Mouse (Mus musculus): ENCODE measurements around the gene Socs3. TPM values are rescaled to one million over a fixed set of nuclear protein-coding genes. Genes with fewer than 3 reads are reported as not detected.

Gene Socs3
- polyA plus RNA-seq (2021) = 171 TPM

- POLR2A ChIA-PET = interaction anchor here (0.8 to 4.7 kb wide), 10 partner anchors 9 to 55 kb away, joined by 3 to 51 read pairs (median 8); partner anchors contain the start of gene Pgs1
- H3K27me3 ChIP-seq = no peaks in the 10 kb centered on the region
- ATAC-seq (peak; percentile 29), DNase-seq (ENCODE audit: low read depth, low spot score) (no peak)
- no peak for TF ChIP-seq CTCF (IDR thresholded peaks at IDR 0.05)
- in situ Hi-C loops (cut with MboI; ENCODE audit: low pct_unique_long_range_greater_than_20kb) = loop anchor here (5.0 to 25.0 kb wide), 4 partner anchors 42 to 858 kb away; partner anchors contain the start of gene Sec14l1
- CTCF ChIA-PET = interaction anchor here (0.9 to 2.8 kb wide), 18 partner anchors 9 to 98 kb away, joined by 3 to 30 read pairs (median 4); partner anchors contain the start of gene Pgs1
Measured at GRCm38 (mm10) chr11:117969945-117970872, at the start of gene Socs3. Socs3 (minus strand) TSS chr11:117970047.

GRCm38 (mm10) chr11:118018328-118018727, 48.5 kb upstream of the Socs3 start:
- no peak for ATAC-seq
- ChIA-PET POLR2A (interaction anchor here (1.1 kb wide), 1 partner anchor 31 kb away, joined by 3 read pairs; no protein-coding TSS in a partner anchor), CTCF (interaction anchor here (1.0 to 2.2 kb wide), 5 partner anchors 8 to 49 kb away, joined by 4 to 10 read pairs (median 5); partner anchors contain the start of gene Socs3)
- in situ Hi-C loops (cut with MboI; ENCODE audit: low pct_unique_long_range_greater_than_20kb) = no loop called here
- no peak for TF ChIP-seq CTCF (IDR thresholded peaks at IDR 0.05)
- H3K27me3 ChIP-seq = no peaks in the 10 kb centered on the region
- no peak for DNase-seq (ENCODE audit: low read depth, low spot score)

GRCm38 (mm10) chr11:118015381-118016145, 45.7 kb upstream of the Socs3 start:
- in situ Hi-C loops (cut with MboI; ENCODE audit: low pct_unique_long_range_greater_than_20kb) = no loop called here
- CTCF ChIA-PET = interaction anchor here (0.9 to 2.0 kb wide), 3 partner anchors 8 to 41 kb away, joined by 3 to 8 read pairs (median 3); no protein-coding TSS in a partner anchor

DNA sequence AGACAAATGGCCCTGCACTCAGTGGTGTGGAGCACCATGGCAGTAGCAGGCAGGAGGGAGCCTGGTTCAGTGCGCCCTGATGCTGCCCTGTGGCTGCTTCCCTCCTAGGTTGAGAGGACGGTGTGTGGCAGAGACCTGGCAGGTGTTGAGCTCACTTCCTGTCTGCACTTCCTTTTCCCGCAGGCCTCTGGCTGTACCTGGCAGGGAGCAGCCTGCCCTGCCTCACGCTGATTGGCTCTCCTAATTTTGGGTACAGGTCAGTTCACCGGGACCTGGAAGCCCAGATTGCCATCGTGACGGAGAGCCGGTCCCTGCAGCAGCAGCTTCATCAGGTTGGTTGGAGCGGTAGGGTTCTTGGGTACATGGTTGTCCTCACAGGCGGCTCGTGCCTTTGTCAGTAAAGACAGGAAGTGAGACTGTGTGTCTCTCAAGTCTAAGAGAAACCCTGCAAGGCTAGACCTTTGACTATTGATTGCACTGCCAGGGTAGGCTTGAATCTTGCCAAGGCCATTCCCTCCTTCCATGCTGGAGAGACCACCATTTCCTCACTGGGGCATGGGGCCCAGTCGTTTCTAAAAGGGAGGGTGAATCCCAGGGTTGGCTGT, 44.6 kb upstream of the Socs3 start:
- in situ Hi-C loops (cut with MboI; ENCODE audit: low pct_unique_long_range_greater_than_20kb) = loop anchor here (5.0 kb wide), 1 partner anchor 47 kb away; no protein-coding TSS in a partner anchor
- DNase-seq (ENCODE audit: low read depth, low spot score) = no peak
- ATAC-seq = no peak
- CTCF ChIA-PET = interaction anchor here (0.9 to 2.0 kb wide), 5 partner anchors 8 to 40 kb away, joined by 3 to 8 read pairs (median 3); no protein-coding TSS in a partner anchor
- no peak for TF ChIP-seq CTCF (IDR thresholded peaks at IDR 0.05)
- H3K27me3 ChIP-seq = no peaks in the 10 kb centered on the region
- POLR2A ChIA-PET = interaction anchor here (0.9 to 8.3 kb wide), 3 partner anchors 10 to 46 kb away, joined by 3 to 51 read pairs (median 6); partner anchors contain the start of gene Socs3

More at GRCm38 (mm10) chr11:118015381-118016145, 45.7 kb upstream of the Socs3 start:
- no peak for ATAC-seq
- DNase-seq (ENCODE audit: low read depth, low spot score) = no peak
- POLR2A ChIA-PET = interaction anchor here (1.2 to 8.3 kb wide), 5 partner anchors 21 to 47 kb away, joined by 3 to 51 read pairs (median 7); partner anchors contain the start of genes Pgs1 and Socs3
- no peaks in the 10 kb centered on the region for H3K27me3 ChIP-seq
- no peak for TF ChIP-seq CTCF (IDR thresholded peaks at IDR 0.05)

DNA sequence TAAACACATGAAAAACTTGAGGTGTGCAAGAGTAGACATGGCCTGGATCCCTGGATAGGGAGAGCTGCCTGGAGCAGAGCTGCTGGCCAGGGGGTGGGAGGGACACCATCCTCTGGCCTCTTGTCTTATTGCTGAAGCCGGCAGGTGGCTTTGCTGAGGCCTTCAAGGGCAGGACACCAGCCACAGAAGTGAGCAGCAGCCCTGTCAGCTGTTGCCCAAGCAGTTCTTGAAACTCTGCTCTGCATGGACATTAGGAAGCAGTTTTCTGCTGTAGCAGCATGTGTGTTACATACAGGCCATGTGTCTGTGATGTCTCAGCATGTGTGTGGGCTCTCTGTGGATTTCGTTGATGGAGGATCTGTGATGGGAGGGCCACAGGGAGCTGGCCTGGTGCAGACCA, 43.5 kb upstream of the Socs3 start:
- in situ Hi-C loops (cut with MboI; ENCODE audit: low pct_unique_long_range_greater_than_20kb) = loop anchor here (5.0 kb wide), 1 partner anchor 46 kb away; no protein-coding TSS in a partner anchor
- CTCF ChIA-PET = interaction anchor here (1.2 to 2.9 kb wide), 4 partner anchors 9 to 43 kb away, joined by 3 to 18 read pairs (median 4); partner anchors contain the start of gene Socs3

DNA sequence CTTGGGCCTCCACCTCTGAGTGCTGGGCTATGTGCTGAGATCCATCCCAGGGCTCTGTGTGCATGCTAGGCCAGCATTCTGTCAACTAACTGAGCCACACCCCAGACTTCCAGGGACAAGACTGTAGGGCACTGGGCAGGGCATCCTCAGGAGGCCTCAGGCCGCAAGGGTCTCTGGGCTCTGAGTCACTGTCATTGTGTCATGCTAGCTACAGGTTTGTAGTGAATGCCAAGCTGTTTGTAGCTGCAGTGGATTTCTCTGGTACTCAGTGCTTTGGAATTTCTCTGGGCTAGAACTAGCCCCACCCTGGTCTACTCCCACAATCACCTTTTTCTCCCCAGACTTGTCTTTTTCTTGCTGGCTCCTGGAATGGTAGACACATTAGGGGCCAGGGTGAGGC, 42.7 kb upstream of the Socs3 start:
- POLR2A ChIA-PET = interaction anchor here (2.3 to 8.3 kb wide), 3 partner anchors 8 to 44 kb away, joined by 6 to 51 read pairs (median 11); partner anchors contain the start of gene Socs3
- in situ Hi-C loops (cut with MboI; ENCODE audit: low pct_unique_long_range_greater_than_20kb) = loop anchor here (5.0 kb wide), 1 partner anchor 45 kb away; no protein-coding TSS in a partner anchor
- ATAC-seq = peak; percentile 40
- CTCF ChIA-PET = interaction anchor here (1.0 to 2.9 kb wide), 4 partner anchors 8 to 42 kb away, joined by 3 to 18 read pairs (median 4); partner anchors contain the start of gene Socs3
- DNase-seq (ENCODE audit: low read depth, low spot score) = no peak
- H3K27me3 ChIP-seq = no peaks in the 10 kb centered on the region
- no peak for TF ChIP-seq CTCF (IDR thresholded peaks at IDR 0.05)

More for the DNA sequence above, 43.5 kb upstream of the Socs3 start:
- H3K27me3 ChIP-seq = no peaks in the 10 kb centered on the region
- TF ChIP-seq CTCF (IDR thresholded peaks at IDR 0.05) = no peak
- POLR2A ChIA-PET = interaction anchor here (2.3 to 8.3 kb wide), 2 partner anchors 9 to 45 kb away, joined by 6 to 51 read pairs; partner anchors contain the start of gene Socs3
- DNase-seq (ENCODE audit: low read depth, low spot score) (no peak), ATAC-seq (no peak)

DNA sequence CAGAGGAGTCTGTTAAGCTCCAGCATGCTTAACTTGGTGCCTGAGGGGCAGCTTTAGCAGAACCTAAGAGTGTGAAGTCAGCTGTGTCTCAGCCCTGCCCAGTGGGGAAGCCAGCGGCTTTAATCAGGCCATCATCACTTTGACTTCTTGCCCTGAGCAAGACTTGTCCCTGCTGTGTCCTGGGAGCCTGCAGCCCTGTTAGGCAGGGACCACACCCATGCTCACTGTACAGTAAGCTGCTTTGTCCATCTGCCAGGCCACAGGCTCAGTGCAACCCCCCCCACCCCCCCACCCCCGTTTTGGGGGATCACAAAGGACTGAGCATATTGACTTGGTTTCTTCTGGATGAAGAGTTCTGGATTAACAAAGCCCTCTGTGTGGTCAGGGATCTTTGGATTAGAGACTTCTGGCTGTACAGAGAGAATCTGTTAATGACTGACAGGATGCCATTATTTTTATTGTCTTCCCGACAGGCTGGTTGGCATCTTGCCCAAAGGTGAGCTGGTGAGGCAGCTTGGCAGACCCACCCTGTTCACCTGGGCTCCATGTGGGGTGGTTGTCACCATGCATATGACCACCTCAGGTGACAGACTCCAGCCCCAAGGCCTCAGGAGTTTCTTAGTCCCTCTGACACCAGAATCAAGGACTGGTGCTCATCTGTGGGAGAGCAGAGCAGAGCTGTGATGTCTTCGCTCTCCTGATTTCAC, 40.2 kb upstream of the Socs3 start:
- in situ Hi-C loops (cut with MboI; ENCODE audit: low pct_unique_long_range_greater_than_20kb) = loop anchor here (5.0 kb wide), 1 partner anchor 43 kb away; no protein-coding TSS in a partner anchor
- ATAC-seq = peak; percentile 24

DNA sequence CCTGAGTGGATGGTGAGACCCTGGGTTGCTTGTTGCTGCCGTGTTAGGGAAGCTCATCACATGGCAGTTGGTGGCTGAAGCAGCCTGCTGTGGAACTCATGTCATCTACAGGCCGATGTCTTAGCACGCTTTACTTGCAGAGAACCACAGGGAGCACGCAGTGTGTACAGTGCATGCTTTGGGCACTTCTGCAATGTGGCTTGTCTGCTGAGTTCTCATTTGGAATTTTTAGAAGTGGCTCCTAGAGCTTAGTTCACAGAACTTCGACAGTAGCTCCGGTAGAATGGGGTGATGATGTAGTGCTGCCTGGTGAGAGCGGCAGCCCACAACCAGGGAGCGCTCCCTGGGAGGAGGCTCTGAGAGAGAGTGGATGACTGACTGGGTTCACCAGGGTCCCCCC, 39.0 kb upstream of the Socs3 start:
- no peak for TF ChIP-seq CTCF (IDR thresholded peaks at IDR 0.05)
- no peak for DNase-seq (ENCODE audit: low read depth, low spot score)
- ChIA-PET CTCF (interaction anchor here (1.0 to 3.4 kb wide), 8 partner anchors 12 to 59 kb away, joined by 3 to 11 read pairs (median 4); partner anchors contain the start of gene Socs3), POLR2A (interaction anchor here (1.1 to 8.3 kb wide), 5 partner anchors 14 to 71 kb away, joined by 3 to 51 read pairs (median 5); partner anchors contain the start of gene Socs3)
- ATAC-seq = no peak
- in situ Hi-C loops (cut with MboI; ENCODE audit: low pct_unique_long_range_greater_than_20kb) = no loop called here
- H3K27me3 ChIP-seq = no peaks in the 10 kb centered on the region

More for the DNA sequence above, 40.2 kb upstream of the Socs3 start:
- H3K27me3 ChIP-seq = no peaks in the 10 kb centered on the region
- POLR2A ChIA-PET = interaction anchor here (0.6 to 8.3 kb wide), 9 partner anchors 13 to 131 kb away, joined by 3 to 51 read pairs (median 7); partner anchors contain the start of gene Socs3
- no peak for DNase-seq (ENCODE audit: low read depth, low spot score)
- CTCF ChIA-PET = interaction anchor here (0.7 to 3.4 kb wide), 11 partner anchors 8 to 60 kb away, joined by 3 to 11 read pairs (median 4); partner anchors contain the start of genes Pgs1 and Socs3
- no peak for TF ChIP-seq CTCF (IDR thresholded peaks at IDR 0.05)

All from Patski (cell line).